Comparison of ENCODE assay signal across 35 mouse cellular contexts in genomic region chr10:77560090-77560489, GRCm38 (mm10). TPM values are rescaled to one million over a fixed set of nuclear protein-coding genes. Genes with fewer than 3 reads are reported as not detected.
"Had no signal": no experiment of that assay in that cellular context is flagged by ENCODE, and none has a peak within 500 bp of the region (broad histone marks: within the 10 kb centered on the region; RNA-seq: fewer than 3 reads in every experiment).

No protein-coding gene starts in this region.

- H3K9me3 ChIP-seq: limb, embryonic 10.5 days; limb, embryonic 12.5 days; limb, embryonic 13.5 days; limb, embryonic 15.5 days; liver, embryonic 12.5 days; liver, embryonic 13.5 days; liver, embryonic 15.5 days; lung, embryonic 15.5 days; midbrain, embryonic 10.5 days; midbrain, embryonic 12.5 days; midbrain, embryonic 13.5 days; midbrain, embryonic 15.5 days; neural tube, embryonic 12.5 days had no signal

- DNase-seq: left cerebral cortex, postnatal 4 days; liver; liver, embryonic 13.5 days; liver, postnatal 0 days; lung, adult 18-20 months; lung, adult 2 months; lung, embryonic 14.5 days; lung, postnatal 10 days; lung, postnatal 14 days; lung, postnatal 4 days; midbrain, embryonic 14.5 days had no signal

- H3K9ac ChIP-seq: limb, embryonic 12.5 days; limb, embryonic 13.5 days; limb, embryonic 15.5 days; liver, embryonic 12.5 days; liver, embryonic 13.5 days; liver, embryonic 14.5 days; liver, embryonic 15.5 days; liver, postnatal 0 days; lung, embryonic 14.5 days; lung, embryonic 15.5 days; midbrain, embryonic 12.5 days; midbrain, embryonic 13.5 days; midbrain, embryonic 15.5 days; neural tube, embryonic 12.5 days had no signal

- ATAC-seq: liver, postnatal 0 days; midbrain, embryonic 13.5 days; midbrain, embryonic 15.5 days; midbrain, embryonic 16.5 days had no signal

- H3K4me2 ChIP-seq: limb, embryonic 12.5 days; limb, embryonic 13.5 days; limb, embryonic 15.5 days; liver, embryonic 11.5 days; liver, embryonic 12.5 days; liver, embryonic 13.5 days; liver, embryonic 15.5 days; lung, embryonic 14.5 days; lung, embryonic 15.5 days; midbrain, embryonic 11.5 days; midbrain, embryonic 12.5 days; midbrain, embryonic 13.5 days; midbrain, embryonic 15.5 days; neural tube, embryonic 12.5 days had no signal

- H3K4me1 ChIP-seq: limb, embryonic 10.5 days; limb, embryonic 12.5 days; limb, embryonic 13.5 days; limb, embryonic 15.5 days; lung, embryonic 15.5 days; midbrain, embryonic 10.5 days; midbrain, embryonic 12.5 days; midbrain, embryonic 13.5 days; midbrain, embryonic 15.5 days; neural tube, embryonic 12.5 days had no signal

- H3K27ac ChIP-seq: left cerebral cortex, adult 2 months; limb, embryonic 10.5 days; limb, embryonic 12.5 days; limb, embryonic 13.5 days; limb, embryonic 15.5 days; liver, embryonic 13.5 days; liver, embryonic 14.5 days; liver, embryonic 15.5 days; lung, embryonic 15.5 days; macrophage; midbrain, embryonic 10.5 days; midbrain, embryonic 12.5 days; midbrain, embryonic 13.5 days; midbrain, embryonic 15.5 days; neural tube, embryonic 12.5 days had no signal

- H3K36me3 ChIP-seq: limb, embryonic 10.5 days; limb, embryonic 12.5 days; limb, embryonic 13.5 days; limb, embryonic 15.5 days; liver, embryonic 12.5 days; liver, embryonic 13.5 days; liver, embryonic 15.5 days; lung, embryonic 15.5 days; midbrain, embryonic 10.5 days; midbrain, embryonic 12.5 days; midbrain, embryonic 13.5 days; midbrain, embryonic 15.5 days; neural tube, embryonic 12.5 days had no signal

- H3K27me3 ChIP-seq: limb, embryonic 12.5 days; limb, embryonic 13.5 days; limb, embryonic 15.5 days; liver, embryonic 12.5 days; liver, embryonic 13.5 days; liver, embryonic 15.5 days; lung, embryonic 15.5 days; midbrain, embryonic 12.5 days; midbrain, embryonic 13.5 days; midbrain, embryonic 15.5 days; neural tube, embryonic 12.5 days had no signal

- H3K4me3 ChIP-seq: left cerebral cortex, adult 2 months; limb, embryonic 10.5 days; limb, embryonic 12.5 days; limb, embryonic 13.5 days; limb, embryonic 15.5 days; liver, embryonic 12.5 days; liver, embryonic 13.5 days; liver, embryonic 15.5 days; lung, embryonic 15.5 days; midbrain, embryonic 10.5 days; midbrain, embryonic 12.5 days; midbrain, embryonic 13.5 days; midbrain, embryonic 15.5 days; neural tube, embryonic 12.5 days had no signal

RNA-seq across cellular contexts. Expression of gene Gm49325, which starts 45.9 kb away (rescaled TPM):
- total RNA-seq: liver, adult 2 months; megakaryocyte progenitor cell, adult 5-6 weeks; megakaryocyte-erythroid progenitor cell, adult 5-6 weeks; midbrain, postnatal 0 days had no signal
- polyA plus RNA-seq: limb, embryonic 11.5 days; liver, adult 2 months; liver, embryonic 16.5 days; lung, adult 2 months; midbrain, embryonic 11.5 days; midbrain, embryonic 15.5 days had no signal
